In the genomic region with DNA sequence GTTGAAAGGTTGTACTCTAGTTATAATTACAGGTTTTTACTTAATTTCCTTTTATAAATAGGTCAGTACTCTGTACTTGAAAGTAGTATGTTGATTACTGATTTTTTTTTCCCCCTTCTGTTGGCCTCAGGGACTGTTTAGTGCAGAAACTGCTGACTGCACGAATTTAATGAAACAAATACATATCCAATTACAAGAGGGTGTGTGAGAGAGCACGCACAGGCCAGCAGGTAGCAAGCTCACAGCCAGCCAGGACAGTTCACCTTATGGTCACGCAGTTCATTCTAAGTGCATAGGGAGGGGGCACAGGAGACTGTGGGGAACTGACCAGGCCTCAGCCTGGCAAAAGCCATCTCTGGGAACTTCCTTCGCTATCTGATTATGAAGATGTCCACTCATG, we compare ENCODE assay signal across 22 mouse cellular contexts.
DNase-seq lines count a peak whose midpoint lies in the region; ATAC-seq and TF ChIP-seq lines count a peak whose summit lies in the region.
"Had no signal": no experiment of that assay in that cellular context is flagged by ENCODE, and none has a peak within 500 bp of the region (broad histone marks: within the 10 kb centered on the region; RNA-seq: fewer than 3 reads in every experiment).

No protein-coding gene starts in this region.

- WGBS in hindbrain, embryonic 12.5 days, result 59% methylated on average over 4 of the region's 4 CpGs
- 59% methylated on average over 4 of the region's 4 CpGs for WGBS in hindbrain, embryonic 11.5 days
- 49% methylated on average over 4 of the region's 4 CpGs for WGBS in embryonic facial prominence, embryonic 11.5 days
- WGBS in neural tube, embryonic 15.5 days, result 64% methylated on average over 4 of the region's 4 CpGs

- TF ChIP-seq CTCF in left cerebral cortex, adult 2 months (IDR thresholded peaks at IDR 0.05), result no peak

- no peaks in the 10 kb centered on the region for H3K27me3 ChIP-seq in hindbrain, embryonic 12.5 days
- H3K27me3 ChIP-seq in hindbrain, embryonic 11.5 days (ENCODE audit: control insufficient read depth, insufficient read depth, low read length), result no peaks in the 10 kb centered on the region
- H3K27me3 ChIP-seq in embryonic facial prominence, embryonic 11.5 days (ENCODE audit: control insufficient read depth, insufficient read depth, low read length), result no peaks in the 10 kb centered on the region
- H3K27me3 ChIP-seq in neural tube, embryonic 15.5 days (replicated peaks), result no peaks in the 10 kb centered on the region
- H3K27me3 ChIP-seq: embryonic facial prominence, embryonic 15.5 days; heart, embryonic 13.5 days; liver, embryonic 12.5 days had no signal

- peak; percentile 84; the same call in 1 of the 2 replicates for ATAC-seq in cerebellum, adult (ENCODE audit: insufficient number of reproducible peaks, low FRiP score, low TSS enrichment)
- peak; percentile 50; the same call in 1 of the 2 replicates for ATAC-seq in hindbrain, embryonic 12.5 days (ENCODE audit: low FRiP score)
- ATAC-seq in hindbrain, embryonic 11.5 days (ENCODE audit: low FRiP score), result no peak
- ATAC-seq in embryonic facial prominence, embryonic 11.5 days (replicated peaks; ENCODE audit: insufficient number of reproducible peaks, low FRiP score, low TSS enrichment, low read depth), result no peak
- no peak for ATAC-seq in neural tube, embryonic 15.5 days (ENCODE audit: low FRiP score)
- ATAC-seq: activated CD4-positive, CD25-positive, alpha-beta regulatory T cell, adult 4 months; liver, embryonic 12.5 days had no signal

- H3K9me3 ChIP-seq in hindbrain, embryonic 12.5 days (replicated peaks), result no peaks in the 10 kb centered on the region
- H3K9me3 ChIP-seq in hindbrain, embryonic 11.5 days (ENCODE audit: control insufficient read depth, low read length), result no peaks in the 10 kb centered on the region
- no peaks in the 10 kb centered on the region for H3K9me3 ChIP-seq in embryonic facial prominence, embryonic 11.5 days (replicated peaks; ENCODE audit: control insufficient read depth, low read length)
- H3K9me3 ChIP-seq in neural tube, embryonic 15.5 days (replicated peaks), result no peaks in the 10 kb centered on the region
- H3K9me3 ChIP-seq: embryonic facial prominence, embryonic 15.5 days; G1E; heart, embryonic 13.5 days; liver, embryonic 12.5 days had no signal

- H3K36me3 ChIP-seq in hindbrain, embryonic 12.5 days, result no peaks in the 10 kb centered on the region
- no peaks in the 10 kb centered on the region for H3K36me3 ChIP-seq in hindbrain, embryonic 11.5 days (ENCODE audit: control insufficient read depth, insufficient read depth, low read length)
- H3K36me3 ChIP-seq in embryonic facial prominence, embryonic 11.5 days (replicated peaks; ENCODE audit: control insufficient read depth, insufficient read depth, low read depth, low read length), result no peaks in the 10 kb centered on the region
- no peaks in the 10 kb centered on the region for H3K36me3 ChIP-seq in neural tube, embryonic 15.5 days
- H3K36me3 ChIP-seq: embryonic facial prominence, embryonic 15.5 days; G1E; heart, embryonic 13.5 days; liver, embryonic 12.5 days had no signal

- no peak overlapping the region for H3K27ac ChIP-seq in hindbrain, embryonic 12.5 days
- no peak overlapping the region for H3K27ac ChIP-seq in hindbrain, embryonic 11.5 days (ENCODE audit: low read depth, low read length)
- H3K27ac ChIP-seq in left cerebral cortex, adult 2 months, result peak overlapping the region; percentile 66; the same call in 1 of the 2 replicates
- H3K27ac ChIP-seq in embryonic facial prominence, embryonic 11.5 days (replicated peaks; ENCODE audit: low read depth, low read length), result no peak overlapping the region
- H3K27ac ChIP-seq in neural tube, embryonic 15.5 days (replicated peaks), result no peak overlapping the region
- H3K27ac ChIP-seq: embryonic facial prominence, embryonic 15.5 days; heart, embryonic 13.5 days; liver, embryonic 12.5 days had no signal

- 0 out of 2 replicates have a peak, but pooled peaks cover 3% of the 10 kb centered on the region for H3K4me1 ChIP-seq in hindbrain, embryonic 12.5 days
- H3K4me1 ChIP-seq in hindbrain, embryonic 11.5 days (replicated peaks; ENCODE audit: control insufficient read depth, insufficient read depth, low read length), result no peaks in the 10 kb centered on the region
- H3K4me1 ChIP-seq in embryonic facial prominence, embryonic 11.5 days (ENCODE audit: control insufficient read depth, insufficient read depth, low read length), result no peaks in the 10 kb centered on the region
- H3K4me1 ChIP-seq in neural tube, embryonic 15.5 days, result no peaks in the 10 kb centered on the region
- H3K4me1 ChIP-seq: heart, embryonic 13.5 days; liver, embryonic 12.5 days had no signal

- intact Hi-C loops in left cerebral cortex, adult 2 months (cut with DNase I), result no loop called here

- no peak overlapping the region for H3K4me2 ChIP-seq in hindbrain, embryonic 12.5 days (replicated peaks)
- H3K4me2 ChIP-seq in hindbrain, embryonic 11.5 days (replicated peaks; ENCODE audit: low read depth, low read length), result no peak overlapping the region
- H3K4me2 ChIP-seq in embryonic facial prominence, embryonic 11.5 days (ENCODE audit: low read depth, low read length), result no peak overlapping the region
- no peak overlapping the region for H3K4me2 ChIP-seq in neural tube, embryonic 15.5 days
- H3K4me2 ChIP-seq: embryonic facial prominence, embryonic 15.5 days; heart, embryonic 13.5 days; liver, embryonic 12.5 days; lung, embryonic 14.5 days had no signal

- no peak overlapping the region for H3K4me3 ChIP-seq in hindbrain, embryonic 12.5 days
- no peak overlapping the region for H3K4me3 ChIP-seq in hindbrain, embryonic 11.5 days (ENCODE audit: low read depth, low read length)
- no peak overlapping the region for H3K4me3 ChIP-seq in left cerebral cortex, adult 2 months
- H3K4me3 ChIP-seq in embryonic facial prominence, embryonic 11.5 days (ENCODE audit: low read depth, low read length), result no peak overlapping the region
- no peak overlapping the region for H3K4me3 ChIP-seq in neural tube, embryonic 15.5 days (replicated peaks)
- H3K4me3 ChIP-seq: embryonic facial prominence, embryonic 15.5 days; heart, embryonic 13.5 days; liver, embryonic 12.5 days had no signal

- DNase-seq in cerebellum, adult 11 months, result no peak
- DNase-seq in hindbrain, embryonic 11.5 days (ENCODE audit: low spot score), result no peak
- DNase-seq in left cerebral cortex, adult 2 months (ENCODE audit: extremely low spot score in 1 of 2, low spot score in 2 of 2), result no peak
- DNase-seq in left cerebral cortex, adult 8-10 months (ENCODE audit: low spot score in 2 of 2), result no peak
- peak; percentile 5 for DNase-seq in embryonic facial prominence, embryonic 11.5 days (ENCODE audit: low spot score)
- DNase-seq: adrenal gland, postnatal 14 days; gastrocnemius, postnatal 10 days; heart, adult 11 months; kidney, adult 9 months; left cerebral cortex, postnatal 4 days; lung, embryonic 14.5 days; lung, postnatal 36 days; retina, postnatal 1 day; thymus, adult 2 months had no signal

- no peak overlapping the region for H3K9ac ChIP-seq in hindbrain, embryonic 12.5 days
- H3K9ac ChIP-seq in hindbrain, embryonic 11.5 days (ENCODE audit: low read depth, low read length), result no peak overlapping the region
- no peak overlapping the region for H3K9ac ChIP-seq in embryonic facial prominence, embryonic 11.5 days (replicated peaks; ENCODE audit: low read length)
- no peak overlapping the region for H3K9ac ChIP-seq in neural tube, embryonic 15.5 days (replicated peaks)
- H3K9ac ChIP-seq: embryonic facial prominence, embryonic 15.5 days; heart, embryonic 13.5 days; liver, embryonic 12.5 days; lung, embryonic 14.5 days had no signal

Comparison
In these comparisons a context has a peak if more than half of its experiments do, and no peak if none do; other contexts are left out.
1. ATAC-seq: peak in cerebellum, adult (single experiment) and hindbrain, embryonic 12.5 days (single experiment); none in hindbrain, embryonic 11.5 days (single experiment), embryonic facial prominence, embryonic 11.5 days (single experiment) and neural tube, embryonic 15.5 days (single experiment).